Mouse (Mus musculus) right cerebral cortex, adult 2 months (tissue): ENCODE measurements around the gene Dennd4a.
A peak's percentile ranks its signal among the peaks of the same experiment; 100 is the strongest.

ENCODE experiments used
- DNase-seq, 2 experiments: peaks; one replicate each; pipeline ENCODE4 v3.0.0; 2021 to 2022; ENCODE audit warnings: low spot score in 2 of 2

Dennd4a gene

GRCm38 (mm10) chr9:64810822-64811537 lies at the start of gene Dennd4a:
TSS of gene Dennd4a (plus strand) at chr9:64811340.
- DNase-seq: peak; percentile 97 to 99

GRCm38 (mm10) chr9:64764824-64765223 lies 46.3 kb upstream of the Dennd4a start:
- no peak for DNase-seq

GRCm38 (mm10) chr9:64766136-64766535 lies 45.0 kb upstream of the Dennd4a start:
- DNase-seq: no peak

- DNase-seq: no peak
These were observed 43.3 kb upstream of the Dennd4a start for GRCm38 (mm10) chr9:64767796-64768195.

GRCm38 (mm10) chr9:64769066-64769695 lies 42.0 kb upstream of the Dennd4a start:
- peak in 1 of 2 experiments; percentile 42 for DNase-seq

GRCm38 (mm10) chr9:64769911-64770310 lies 41.2 kb upstream of the Dennd4a start:
- DNase-seq: no peak

GRCm38 (mm10) chr9:64770411-64770849 lies 40.7 kb upstream of the Dennd4a start:
- no peak for DNase-seq

GRCm38 (mm10) chr9:64771236-64771635 lies 39.9 kb upstream of the Dennd4a start:
- peak; percentile 62 to 65 for DNase-seq

- DNase-seq: no peak
These were observed 37.9 kb upstream of the Dennd4a start for GRCm38 (mm10) chr9:64773254-64773653.

- no peak for DNase-seq
These were observed 37.2 kb upstream of the Dennd4a start for GRCm38 (mm10) chr9:64773936-64774335.

GRCm38 (mm10) chr9:64774411-64774811 lies 36.7 kb upstream of the Dennd4a start:
- peak in 1 of 2 experiments; percentile 27 for DNase-seq

GRCm38 (mm10) chr9:64774883-64775282 lies 36.3 kb upstream of the Dennd4a start:
- no peak for DNase-seq

GRCm38 (mm10) chr9:64775491-64775890 lies 35.6 kb upstream of the Dennd4a start:
- DNase-seq: no peak

- DNase-seq: no peak
These were observed 33.6 kb upstream of the Dennd4a start for GRCm38 (mm10) chr9:64777441-64777987.

GRCm38 (mm10) chr9:64778151-64778550 lies 33.0 kb upstream of the Dennd4a start:
- no peak for DNase-seq

- DNase-seq: peak in 1 of 2 experiments; percentile 13
These were observed 31.5 kb upstream of the Dennd4a start for GRCm38 (mm10) chr9:64779628-64780027.

- DNase-seq: no peak
These were observed 27.6 kb upstream of the Dennd4a start for GRCm38 (mm10) chr9:64783511-64783910.

GRCm38 (mm10) chr9:64784841-64785240 lies 26.3 kb upstream of the Dennd4a start:
- peak in 1 of 2 experiments; percentile 46 for DNase-seq

GRCm38 (mm10) chr9:64786216-64786905 lies 24.8 kb upstream of the Dennd4a start:
- DNase-seq: no peak

GRCm38 (mm10) chr9:64788070-64788469 lies 23.1 kb upstream of the Dennd4a start:
- peak; percentile 20 to 40 for DNase-seq

- DNase-seq: no peak
These were observed 21.8 kb upstream of the Dennd4a start for GRCm38 (mm10) chr9:64789341-64789761.

- no peak for DNase-seq
These were observed 21.2 kb upstream of the Dennd4a start for GRCm38 (mm10) chr9:64789887-64790400.
